Mouse (Mus musculus): ENCODE results near the gene Ptprd. TPM values are rescaled to one million over a fixed set of nuclear protein-coding genes. Genes with fewer than 3 reads are reported as not detected.

Gene Ptprd
- not detected in 4 replicates for total RNA-seq (2023)

GRCm38 (mm10) chr4:78211529-78212494 is at the start of gene Ptprd:
Ptprd (minus strand) TSS chr4:78211961.

All from B cell, adult 62 days (primary cell).